Mouse (Mus musculus) forebrain, embryonic 12.5 days (tissue): ENCODE measurements around the gene Med25. TPM values are rescaled to one million over a fixed set of nuclear protein-coding genes. Genes with fewer than 3 reads are reported as not detected.

Experiments
- ATAC-seq: fragments of 200-750 bp; cut with Nextera tagmentation; 2 replicates; pipeline ENCODE4 v1.8.0; 2017; ENCODE audit warnings: moderate TSS enrichment; ENCODE audit not compliant: low FRiP score
- H3K27ac ChIP-seq: fragments of 300-500 bp; sonication (generic); 2 replicates; pipeline ENCODE4 v1.5.1; 2016; ENCODE audit warnings: mild to moderate bottlenecking
- H3K27me3 ChIP-seq: fragments of 300-500 bp; sonication (generic); 2 replicates; pipeline ENCODE4 v1.6.1; 2016; ENCODE audit warnings: mild to moderate bottlenecking
- H3K36me3 ChIP-seq: fragments of 300-500 bp; sonication (generic); replicated peaks from 2 replicates; pipeline ENCODE4 v1.6.1; 2016; ENCODE audit warnings: mild to moderate bottlenecking
- H3K4me1 ChIP-seq: fragments of 300-500 bp; sonication (generic); 2 replicates; pipeline ENCODE4 v1.6.1; 2016
- H3K4me2 ChIP-seq: fragments of 300-500 bp; sonication (generic); 2 replicates; pipeline ENCODE4 v1.6.1; 2016; ENCODE audit warnings: mild to moderate bottlenecking, moderate library complexity
- H3K4me3 ChIP-seq: fragments of 300-500 bp; sonication (generic); replicated peaks from 2 replicates; pipeline ENCODE4 v1.5.1; 2016; ENCODE audit warnings: mild to moderate bottlenecking
- H3K9ac ChIP-seq: fragments of 300-500 bp; sonication (generic); 2 replicates; pipeline ENCODE4 v1.6.1; 2016; ENCODE audit warnings: mild to moderate bottlenecking
- H3K9me3 ChIP-seq: fragments of 300-500 bp; sonication (generic); 2 replicates; pipeline ENCODE4 v1.6.1; 2016
- WGBS: fragments of 180-500 bp; shearing (Covaris S2); methylation state at CpG from one replicate; pipeline ENCODE4 v1.1.7; 2016; 5-methylcytosine and 5-hydroxymethylcytosine counted together
- microRNA counts: library from miRNA; unstranded; fragments of <30 nt; microRNA quantifications from one replicate; lab custom pipeline; 2017
- microRNA-seq: library from miRNA; unstranded; fragments of <30 nt; microRNA quantifications from one replicate; pipeline ENCODE4, GENCODE M21; 2017
- polyA plus RNA-seq: library from polyadenylated mRNA; unstranded; fragments of >200 nt; fragmentation: Nextera tagmentation; extraction: Ambion mirVana; gene quantifications from 2 replicates; pipeline ENCODE4 v1.2.1, GENCODE M21; 2016

Med25 gene
- polyA plus RNA-seq, 1 experiment from 2014 or later = 172 TPM

DNA sequence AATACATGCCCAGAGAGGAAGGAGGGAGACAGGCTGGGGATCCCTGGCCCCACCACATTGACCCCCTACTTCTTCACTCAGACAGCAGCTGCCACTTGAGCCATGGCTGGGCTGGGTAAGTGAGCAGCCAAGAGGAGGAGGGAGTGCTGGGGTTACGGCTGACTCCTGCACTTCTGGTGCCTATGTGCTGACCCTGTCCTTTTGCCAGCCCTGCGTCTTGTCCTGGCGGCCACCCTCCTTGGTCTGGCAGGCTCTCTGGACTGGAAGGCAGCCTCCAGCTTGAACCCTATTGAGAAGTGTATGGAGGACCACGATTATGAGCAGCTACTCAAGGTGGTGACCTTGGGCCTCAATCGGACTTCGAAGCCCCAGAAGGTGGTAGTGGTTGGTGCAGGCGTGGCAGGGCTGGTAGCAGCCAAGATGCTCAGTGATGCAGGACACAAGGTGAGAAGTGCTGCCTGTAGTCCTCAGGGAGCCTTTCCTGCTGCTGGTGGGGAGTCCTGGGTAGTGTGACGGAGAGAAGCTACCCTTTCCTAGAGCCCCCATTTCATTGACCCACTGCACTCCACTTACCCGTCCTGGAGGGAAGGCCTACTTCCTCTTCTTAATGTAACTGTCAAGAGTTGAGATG is 56.0 kb downstream of the Med25 start:
- Histone ChIP-seq H3K9me3 (no peaks in the 10 kb centered on the region), H3K4me2 (no peak overlapping the region), H3K36me3 (peaks cover 16% of the 10 kb centered on the region), H3K27me3 (peaks cover 39% of the 10 kb centered on the region), H3K9ac (no peak overlapping the region), H3K4me1 (peaks cover 13% of the 10 kb centered on the region), H3K4me3 (no peak overlapping the region), H3K27ac (no peak overlapping the region)
- no peak for ATAC-seq
- WGBS = 87% methylated on average over 9 of the region's 9 CpGs

GRCm38 (mm10) chr7:44836016-44836404 is 56.5 kb downstream of the Med25 start:
- Histone ChIP-seq H3K9me3 (no peaks in the 10 kb centered on the region), H3K36me3 (peaks cover 16% of the 10 kb centered on the region), H3K4me3 (no peak overlapping the region), H3K4me1 (peaks cover 13% of the 10 kb centered on the region), H3K9ac (no peak overlapping the region), H3K27ac (no peak overlapping the region), H3K27me3 (peaks cover 34% of the 10 kb centered on the region), H3K4me2 (no peak overlapping the region)
- 53% methylated on average over 3 of the region's 3 CpGs for WGBS
- ATAC-seq = no peak

GRCm38 (mm10) chr7:44835373-44836015 is 57.0 kb downstream of the Med25 start:
- Histone ChIP-seq H3K27me3 (peaks cover 28% of the 10 kb centered on the region), H3K27ac (no peak overlapping the region), H3K36me3 (peaks cover 18% of the 10 kb centered on the region), H3K9ac (no peak overlapping the region), H3K9me3 (no peaks in the 10 kb centered on the region), H3K4me2 (no peak overlapping the region), H3K4me3 (no peak overlapping the region), H3K4me1 (peaks cover 13% of the 10 kb centered on the region)
- ATAC-seq = no peak
- WGBS = 88% methylated on average over 1 of the region's 1 CpGs

GRCm38 (mm10) chr7:44832763-44833162 is 59.7 kb downstream of the Med25 start:
- Histone ChIP-seq H3K9me3 (no peaks in the 10 kb centered on the region), H3K4me1 (no peaks in the 10 kb centered on the region), H3K36me3 (peaks cover 44% of the 10 kb centered on the region), H3K4me3 (no peak overlapping the region), H3K27me3 (0 out of 2 replicates have a peak, but pooled peaks cover 1% of the 10 kb centered on the region), H3K4me2 (no peak overlapping the region), H3K9ac (no peak overlapping the region), H3K27ac (no peak overlapping the region)
- ATAC-seq = no peak
- WGBS = 80% methylated on average over 4 of the region's 4 CpGs

DNA sequence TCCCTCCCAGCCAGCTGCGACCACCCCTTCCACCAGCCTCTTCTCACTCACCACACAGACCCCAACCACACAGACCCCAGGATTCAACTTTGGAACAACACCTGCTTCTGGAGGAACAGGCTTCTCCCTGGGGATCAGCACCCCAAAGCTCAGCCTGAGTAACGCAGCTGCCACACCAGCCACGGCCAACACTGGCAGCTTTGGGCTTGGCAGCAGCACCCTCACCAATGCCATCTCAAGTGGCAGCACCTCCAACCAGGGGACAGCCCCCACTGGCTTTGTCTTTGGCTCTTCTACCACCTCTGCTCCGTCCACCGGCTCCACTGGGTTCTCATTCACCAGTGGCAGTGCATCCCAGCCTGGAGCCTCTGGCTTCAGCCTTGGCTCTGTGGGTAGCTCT is 63.8 kb downstream of the Med25 start:
- 88% methylated on average over 5 of the region's 5 CpGs for WGBS
- Histone ChIP-seq H3K9me3 (no peaks in the 10 kb centered on the region), H3K4me2 (no peak overlapping the region), H3K9ac (no peak overlapping the region), H3K27me3 (no peaks in the 10 kb centered on the region), H3K4me3 (no peak overlapping the region), H3K4me1 (peaks cover 11% of the 10 kb centered on the region), H3K36me3 (peaks cover 58% of the 10 kb centered on the region), H3K27ac (no peak overlapping the region)
- ATAC-seq = no peak

GRCm38 (mm10) chr7:44826771-44827170 is 65.7 kb downstream of the Med25 start:
- Histone ChIP-seq H3K9me3 (no peaks in the 10 kb centered on the region), H3K36me3 (peaks cover 53% of the 10 kb centered on the region)
- ATAC-seq = no peak

More at GRCm38 (mm10) chr7:44826771-44827170, 65.7 kb downstream of the Med25 start:
- Histone ChIP-seq H3K27ac (no peak overlapping the region), H3K4me2 (no peak overlapping the region), H3K9ac (no peak overlapping the region), H3K4me1 (peaks cover 21% of the 10 kb centered on the region), H3K27me3 (no peaks in the 10 kb centered on the region), H3K4me3 (no peak overlapping the region)
- WGBS = 90% methylated on average over 3 of the region's 3 CpGs

MicroRNA genes within 50 kb of the gene (microRNA counts, 519-probe panel; counts per million panel counts)
- not detected for microRNA mmu-miR-707 (lab: Ali Mortazavi, UCI)

Small RNA genes lying within 50 kb of the gene (microRNA-seq; reads per million reads assigned to microRNA genes)
- not detected for gene Mir707

Other genes starting within 250 kb of the Med25 start
- 2.1 and 2.3 TPM in 2 replicates for gene Myh14, start 221.9 kb downstream of the Med25 start, polyA plus RNA-seq
- gene Izumo2, start 184.0 kb downstream of the Med25 start, polyA plus RNA-seq = not detected in 2 replicates
- gene Vrk3, start 144.3 kb downstream of the Med25 start, polyA plus RNA-seq = 39.1 and 42.0 TPM in 2 replicates
- 2.3 and 2.4 TPM in 2 replicates for gene Zfp473, start 141.7 kb downstream of the Med25 start, polyA plus RNA-seq
- 94.6 and 105 TPM in 2 replicates for gene Nup62, start 76.6 kb downstream of the Med25 start, polyA plus RNA-seq
- 2.3 and 2.5 TPM in 2 replicates for gene Il4i1, start 76.3 kb downstream of the Med25 start, polyA plus RNA-seq
- gene Atf5, start 76.1 kb downstream of the Med25 start, polyA plus RNA-seq = 6.9 and 7.1 TPM in 2 replicates
- gene Akt1s1, start 43.7 kb downstream of the Med25 start, polyA plus RNA-seq = 95.2 and 96.0 TPM in 2 replicates
- gene Tbc1d17, start 43.6 kb downstream of the Med25 start, polyA plus RNA-seq = 80.7 and 83.8 TPM in 2 replicates
- gene Pnkp, start 35.6 kb downstream of the Med25 start, polyA plus RNA-seq = 37.8 and 39.1 TPM in 2 replicates
- 595 and 609 TPM in 2 replicates for gene Ptov1, start 22.9 kb downstream of the Med25 start, polyA plus RNA-seq
- gene Fuz, start 3.4 kb upstream of the Med25 start, polyA plus RNA-seq = 27.4 and 28.7 TPM in 2 replicates
- 85.8 and 94.4 TPM in 2 replicates for gene Ap2a1, start 36.8 kb upstream of the Med25 start, polyA plus RNA-seq
- 0.27 TPM in 1 of 2 replicates, not detected in the other for gene Tsks, start 50.5 kb upstream of the Med25 start, polyA plus RNA-seq
- gene Cpt1c, start 82.1 kb upstream of the Med25 start, polyA plus RNA-seq = 35.1 and 38.1 TPM in 2 replicates
- 585 and 631 TPM in 2 replicates for gene Prmt1, start 93.9 kb upstream of the Med25 start, polyA plus RNA-seq
- 72.4 and 73.0 TPM in 2 replicates for gene Irf3, start 104.9 kb upstream of the Med25 start, polyA plus RNA-seq
- 57.8 and 66.4 TPM in 2 replicates for gene Bcl2l12, start 106.0 kb upstream of the Med25 start, polyA plus RNA-seq
- gene Scaf1, start 123.7 kb upstream of the Med25 start, polyA plus RNA-seq = 47.4 and 52.0 TPM in 2 replicates
- 11.4 and 13.8 TPM in 2 replicates for gene Rras, start 125.2 kb upstream of the Med25 start, polyA plus RNA-seq
- 13.1 and 13.6 TPM in 2 replicates for gene Prr12, start 160.2 kb upstream of the Med25 start, polyA plus RNA-seq
- 53.7 and 54.4 TPM in 2 replicates for gene Nosip, start 169.7 kb upstream of the Med25 start, polyA plus RNA-seq
- gene Prrg2, start 170.0 kb upstream of the Med25 start, polyA plus RNA-seq = 17.1 and 18.2 TPM in 2 replicates
- 80.5 and 101 TPM in 2 replicates for gene Rcn3, start 199.5 kb upstream of the Med25 start, polyA plus RNA-seq
- 8.3 and 9.6 TPM in 2 replicates for gene Fcgrt, start 211.1 kb upstream of the Med25 start, polyA plus RNA-seq
- 1,226 and 1,285 TPM in 2 replicates for gene Rps11, start 231.7 kb upstream of the Med25 start, polyA plus RNA-seq
- gene Rpl13a, start 236.0 kb upstream of the Med25 start, polyA plus RNA-seq = 1,106 and 1,135 TPM in 2 replicates
- 0.27 TPM in 1 of 2 replicates, not detected in the other for gene Gm45713, start 243.5 kb upstream of the Med25 start, polyA plus RNA-seq
- gene Flt3l, start 243.7 kb upstream of the Med25 start, polyA plus RNA-seq = 0.21 and 0.72 TPM in 2 replicates